ENCODE assay signal across 26 mouse cellular contexts in the genomic region with DNA sequence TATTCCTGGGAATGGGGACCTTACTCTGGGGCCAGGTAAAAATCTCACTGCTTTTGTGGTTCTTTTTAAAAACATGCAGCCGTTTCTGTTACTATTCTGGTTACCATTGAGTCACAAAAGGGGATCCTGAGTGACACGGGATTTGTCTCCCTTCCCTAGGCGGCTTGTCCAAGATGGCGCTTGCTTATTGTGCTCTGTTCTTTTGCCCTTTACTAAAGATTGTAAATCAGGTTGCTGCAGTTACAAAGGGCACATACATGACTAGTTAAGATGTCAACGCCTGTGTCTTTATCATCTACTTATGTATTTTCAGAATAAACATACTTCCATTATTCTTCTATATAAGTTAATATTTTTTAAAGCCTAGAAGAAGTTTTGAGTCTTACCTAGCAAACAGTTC.
DNase-seq lines count a peak whose midpoint lies in the region; ATAC-seq and TF ChIP-seq lines count a peak whose summit lies in the region.
"Had no signal": no experiment of that assay in that cellular context is flagged by ENCODE, and none has a peak within 500 bp of the region (broad histone marks: within the 10 kb centered on the region; RNA-seq: fewer than 3 reads in every experiment).

No protein-coding gene starts in this region.

- H3K4me1 ChIP-seq in heart, embryonic 11.5 days (ENCODE audit: control insufficient read depth, insufficient read depth, low read length): peaks cover 2% of the 10 kb centered on the region
- H3K4me1 ChIP-seq in midbrain, embryonic 11.5 days (ENCODE audit: control insufficient read depth, insufficient read depth, low read length): no peaks in the 10 kb centered on the region
- no peaks in the 10 kb centered on the region for H3K4me1 ChIP-seq in midbrain, embryonic 10.5 days
- no peaks in the 10 kb centered on the region for H3K4me1 ChIP-seq in midbrain, embryonic 14.5 days (ENCODE audit: control insufficient read depth, insufficient read depth, low read length)
- H3K4me1 ChIP-seq in midbrain, embryonic 16.5 days (ENCODE audit: control insufficient read depth, insufficient read depth, low read length): no peaks in the 10 kb centered on the region
- H3K4me1 ChIP-seq: embryonic facial prominence, embryonic 10.5 days; embryonic facial prominence, embryonic 12.5 days; forebrain, embryonic 13.5 days; forebrain, embryonic 15.5 days had no signal

- no peak overlapping the region for H3K4me3 ChIP-seq in heart, embryonic 11.5 days (ENCODE audit: low read depth, low read length)
- no peak overlapping the region for H3K4me3 ChIP-seq in layer of hippocampus, adult 2 months
- no peak overlapping the region for H3K4me3 ChIP-seq in midbrain, embryonic 11.5 days (ENCODE audit: low read depth, low read length)
- H3K4me3 ChIP-seq in midbrain, embryonic 10.5 days: no peak overlapping the region
- H3K4me3 ChIP-seq in midbrain, embryonic 14.5 days (replicated peaks; ENCODE audit: low read depth, low read length): no peak overlapping the region
- H3K4me3 ChIP-seq in midbrain, embryonic 16.5 days (ENCODE audit: low read depth, low read length): no peak overlapping the region
- H3K4me3 ChIP-seq: embryonic facial prominence, embryonic 10.5 days; embryonic facial prominence, embryonic 12.5 days; forebrain, embryonic 13.5 days; forebrain, embryonic 15.5 days had no signal

- no peak for TF ChIP-seq CTCF in layer of hippocampus, adult 2 months (conservative IDR thresholded peaks at IDR 0.05)

- no peaks in the 10 kb centered on the region for H3K9me3 ChIP-seq in heart, embryonic 11.5 days (replicated peaks; ENCODE audit: control insufficient read depth, low read length)
- no peaks in the 10 kb centered on the region for H3K9me3 ChIP-seq in midbrain, embryonic 11.5 days (ENCODE audit: control insufficient read depth, low read length)
- no peaks in the 10 kb centered on the region for H3K9me3 ChIP-seq in midbrain, embryonic 10.5 days (replicated peaks)
- no peaks in the 10 kb centered on the region for H3K9me3 ChIP-seq in midbrain, embryonic 14.5 days (ENCODE audit: control insufficient read depth, low read length)
- no peaks in the 10 kb centered on the region for H3K9me3 ChIP-seq in midbrain, embryonic 16.5 days (replicated peaks; ENCODE audit: control insufficient read depth, low read length, poor library complexity, severe bottlenecking)
- H3K9me3 ChIP-seq: embryonic facial prominence, embryonic 10.5 days; embryonic facial prominence, embryonic 12.5 days; forebrain, embryonic 13.5 days; forebrain, embryonic 15.5 days; G1E had no signal

- H3K9ac ChIP-seq in heart, embryonic 11.5 days (ENCODE audit: low read depth, low read length): no peak overlapping the region
- H3K9ac ChIP-seq in midbrain, embryonic 11.5 days (ENCODE audit: low read length): no peak overlapping the region
- no peak overlapping the region for H3K9ac ChIP-seq in midbrain, embryonic 14.5 days (replicated peaks; ENCODE audit: low read length)
- H3K9ac ChIP-seq in midbrain, embryonic 16.5 days (ENCODE audit: low read depth, low read length): no peak overlapping the region
- H3K9ac ChIP-seq: embryonic facial prominence, embryonic 12.5 days; forebrain, embryonic 13.5 days; forebrain, embryonic 15.5 days had no signal

- no peak for ATAC-seq in heart, embryonic 11.5 days (replicated peaks; ENCODE audit: insufficient number of reproducible peaks, low FRiP score, low TSS enrichment)
- ATAC-seq in midbrain, embryonic 11.5 days (ENCODE audit: low FRiP score): peak; percentile 65
- ATAC-seq in midbrain, embryonic 14.5 days (ENCODE audit: low FRiP score, low TSS enrichment): peak; percentile 57; the same call in 1 of the 2 replicates
- no peak for ATAC-seq in midbrain, embryonic 16.5 days
- ATAC-seq: activated CD4-positive, CD25-positive, alpha-beta regulatory T cell, adult 4 months; CD4-positive, CD25-positive, alpha-beta regulatory T cell, adult 4 months; forebrain, embryonic 13.5 days; forebrain, embryonic 15.5 days; Patski had no signal

- H3K27me3 ChIP-seq in heart, embryonic 11.5 days (ENCODE audit: control insufficient read depth, insufficient read depth, low read length): no peaks in the 10 kb centered on the region
- no peaks in the 10 kb centered on the region for H3K27me3 ChIP-seq in midbrain, embryonic 11.5 days (ENCODE audit: control insufficient read depth, insufficient read depth, low read length)
- H3K27me3 ChIP-seq in midbrain, embryonic 10.5 days (ENCODE audit: low read depth, poor library complexity, severe bottlenecking): no peaks in the 10 kb centered on the region
- no peaks in the 10 kb centered on the region for H3K27me3 ChIP-seq in midbrain, embryonic 14.5 days (ENCODE audit: control insufficient read depth, insufficient read depth, low read length)
- H3K27me3 ChIP-seq in midbrain, embryonic 16.5 days (ENCODE audit: control insufficient read depth, insufficient read depth, low read depth, low read length): no peaks in the 10 kb centered on the region
- H3K27me3 ChIP-seq: CH12.LX; embryonic facial prominence, embryonic 12.5 days; forebrain, embryonic 13.5 days; forebrain, embryonic 15.5 days; Patski had no signal

- no peak overlapping the region for H3K4me2 ChIP-seq in heart, embryonic 11.5 days
- no peak overlapping the region for H3K4me2 ChIP-seq in midbrain, embryonic 11.5 days
- no peak overlapping the region for H3K4me2 ChIP-seq in midbrain, embryonic 14.5 days (ENCODE audit: low read length)
- H3K4me2 ChIP-seq in midbrain, embryonic 16.5 days (ENCODE audit: low read length): no peak overlapping the region
- H3K4me2 ChIP-seq: embryonic facial prominence, embryonic 12.5 days; forebrain, embryonic 13.5 days; forebrain, embryonic 15.5 days had no signal

- peak; percentile 51 for DNase-seq in heart, adult 11 months
- no peak for DNase-seq in layer of hippocampus, adult 2 months (ENCODE audit: low spot score in 2 of 2)
- DNase-seq in layer of hippocampus, adult 8-10 months (ENCODE audit: low spot score in 2 of 2): no peak
- DNase-seq in midbrain, embryonic 11.5 days (ENCODE audit: low spot score, missing footprints): no peak
- no peak for DNase-seq in midbrain, embryonic 10.5 days (ENCODE audit: low spot score)
- peak; percentile 35 for DNase-seq in midbrain, embryonic 14.5 days
- DNase-seq: adrenal gland, adult 8-10 months; adrenal gland, postnatal 14 days; adrenal gland, postnatal 36 days; B cell, adult 2 months; cerebellum, adult 11 months; cerebellum, adult 18-20 months; cerebellum, adult 8-10 months; cerebellum, adult 9-11 months; cerebellum, postnatal 14 days had no signal

- peaks cover 6% of the 10 kb centered on the region for H3K36me3 ChIP-seq in heart, embryonic 11.5 days (ENCODE audit: control insufficient read depth, insufficient read depth, low read length)
- H3K36me3 ChIP-seq in midbrain, embryonic 11.5 days (ENCODE audit: control insufficient read depth, insufficient read depth, low read length): peaks cover 3% of the 10 kb centered on the region; the same call in 1 of the 2 replicates
- H3K36me3 ChIP-seq in midbrain, embryonic 10.5 days: peaks cover 67% of the 10 kb centered on the region
- H3K36me3 ChIP-seq in midbrain, embryonic 14.5 days (ENCODE audit: control insufficient read depth, insufficient read depth, low read length): peaks cover 39% of the 10 kb centered on the region
- H3K36me3 ChIP-seq in midbrain, embryonic 16.5 days (ENCODE audit: control insufficient read depth, insufficient read depth, low read length): peaks cover 28% of the 10 kb centered on the region

- H3K27ac ChIP-seq in heart, embryonic 11.5 days (ENCODE audit: low read depth, low read length): no peak overlapping the region
- peak overlapping the region; percentile 61; the same call in 1 of the 2 replicates for H3K27ac ChIP-seq in layer of hippocampus, adult 2 months
- no peak overlapping the region for H3K27ac ChIP-seq in midbrain, embryonic 11.5 days (ENCODE audit: low read depth, low read length)
- H3K27ac ChIP-seq in midbrain, embryonic 10.5 days (replicated peaks): no peak overlapping the region
- H3K27ac ChIP-seq in midbrain, embryonic 14.5 days (replicated peaks; ENCODE audit: low read depth, low read length): no peak overlapping the region
- H3K27ac ChIP-seq in midbrain, embryonic 16.5 days (ENCODE audit: low read length): no peak overlapping the region
- H3K27ac ChIP-seq: embryonic facial prominence, embryonic 10.5 days; embryonic facial prominence, embryonic 12.5 days; forebrain, embryonic 13.5 days; forebrain, embryonic 15.5 days had no signal

- WGBS in heart, embryonic 11.5 days (ENCODE audit: insufficient replicate concordance): 87% methylated on average over 5 of the region's 5 CpGs
- WGBS in midbrain, embryonic 11.5 days: 61% methylated on average over 5 of the region's 5 CpGs
- 79% methylated on average over 5 of the region's 5 CpGs for WGBS in midbrain, embryonic 10.5 days
- WGBS in midbrain, embryonic 14.5 days: 43% methylated on average over 5 of the region's 5 CpGs
- WGBS in midbrain, embryonic 16.5 days: 66% methylated on average over 5 of the region's 5 CpGs

Comparison
In these comparisons a context has a peak if more than half of its experiments do, and no peak if none do; other contexts are left out.
1. DNase-seq: peak in heart, adult 11 months (single experiment) and midbrain, embryonic 14.5 days (single experiment); none in layer of hippocampus, adult 2 months (0 of 2), layer of hippocampus, adult 8-10 months (0 of 2), midbrain, embryonic 11.5 days (single experiment) and midbrain, embryonic 10.5 days (single experiment).
2. ATAC-seq: peak in midbrain, embryonic 11.5 days (single experiment) and midbrain, embryonic 14.5 days (single experiment); none in heart, embryonic 11.5 days (single experiment) and midbrain, embryonic 16.5 days (single experiment).